Mouse (Mus musculus): ENCODE results near the gene Tor1aip1.

GRCm38 (mm10) chr1:156066133-156066532 lies 29.9 kb upstream of the Tor1aip1 start:
- TF ChIP-seq GATA1 (IDR thresholded peaks at IDR 0.05; ENCODE audit: low read length): no peak
- no peak for TF ChIP-seq TAL1 (IDR thresholded peaks at IDR 0.05; ENCODE audit: low read length)

Measured in erythroblast, embryonic 14.5 days (primary cell).